Mouse (Mus musculus) kidney, adult 2 months (tissue): ENCODE results near the gene Tmem104. TPM values are rescaled to one million over a fixed set of nuclear protein-coding genes. Genes with fewer than 3 reads are reported as not detected.

Experiments
- DNase-seq: peaks from one replicate; pipeline ENCODE4 v3.0.0; 2021
- H3K27ac ChIP-seq: fragments of 200-500 bp; 2 replicates; pipeline ENCODE4 v1.5.1; 2012; ENCODE audit warnings: low read depth, low read length, control low read depth, inconsistent platforms; ENCODE audit not compliant: insufficient read depth
- H3K27me3 ChIP-seq: fragments of 200-500 bp; replicated peaks from 2 replicates; pipeline ENCODE4 v1.6.1; 2012; ENCODE audit warnings: mild to moderate bottlenecking, moderate library complexity, low read length, inconsistent platforms; ENCODE audit not compliant: control insufficient read depth, insufficient read depth
- H3K36me3 ChIP-seq: fragments of 200-500 bp; 2 replicates; pipeline ENCODE4 v1.6.1; 2012; ENCODE audit warnings: mild to moderate bottlenecking, moderate library complexity, low read length, inconsistent platforms; ENCODE audit not compliant: control insufficient read depth, insufficient read depth
- H3K4me1 ChIP-seq: fragments of 200-500 bp; 2 replicates; pipeline ENCODE4 v1.6.1; 2011; ENCODE audit warnings: low read length; ENCODE audit not compliant: control insufficient read depth, insufficient read depth
- H3K4me3 ChIP-seq: fragments of 200-500 bp; 2 replicates; pipeline ENCODE4 v1.5.1; 2011; ENCODE audit warnings: mild to moderate bottlenecking, low read depth, low read length, control low read depth; ENCODE audit not compliant: insufficient read depth
- CTCF ChIP-seq: fragments of 200-500 bp; conservative IDR thresholded peaks from 2 replicates; pipeline ENCODE4 v1.5.1; 2011; ENCODE audit warnings: low read depth, mild to moderate bottlenecking, control low read depth, low read length, moderate library complexity, mixed read lengths; ENCODE audit not compliant: insufficient read depth, insufficient read length
- POLR2A ChIP-seq: fragments of 200-500 bp; IDR thresholded peaks from one replicate; pipeline ENCODE4 v1.6.1; 2011; ENCODE audit warnings: low read depth, low read length, control low read depth
- WGBS: fragments of 180-500 bp; shearing (Covaris S2); methylation state at CpG from one replicate; pipeline ENCODE4 v1.1.7; 2018; 5-methylcytosine and 5-hydroxymethylcytosine counted together
- polyA plus RNA-seq: library from polyadenylated mRNA; depleted of rRNA; stranded (reverse); fragments of >200 nt; gene quantifications from 2 replicates; pipeline ENCODE4 v1.2.3, GENCODE M21; 2012

Tmem104 gene
- polyA plus RNA-seq, 1 experiment, result 14.8 TPM

GRCm38 (mm10) chr11:115178766-115179165, 8.5 kb upstream of the Tmem104 start:
- 50% methylated on average over 2 of the region's 2 CpGs for WGBS
- no peaks in the 10 kb centered on the region; the same call in 1 of the 2 replicates for H3K36me3 ChIP-seq
- H3K27ac ChIP-seq, result peak overlapping the region; percentile 63
- DNase-seq, result peak; percentile 88
- H3K4me1 ChIP-seq, result peaks cover 43% of the 10 kb centered on the region
- no peaks in the 10 kb centered on the region for H3K27me3 ChIP-seq
- H3K4me3 ChIP-seq, result no peak overlapping the region
- TF ChIP-seq CTCF (no peak), POLR2A (no peak)

GRCm38 (mm10) chr11:115179191-115179590, 8.1 kb upstream of the Tmem104 start:
- no peaks in the 10 kb centered on the region; the same call in 1 of the 2 replicates for H3K36me3 ChIP-seq
- no peak overlapping the region for H3K4me3 ChIP-seq
- 51% methylated on average over 6 of the region's 6 CpGs for WGBS
- no peaks in the 10 kb centered on the region for H3K27me3 ChIP-seq
- TF ChIP-seq CTCF (no peak), POLR2A (no peak)
- H3K27ac ChIP-seq, result peak overlapping the region; percentile 63
- DNase-seq, result no peak
- H3K4me1 ChIP-seq, result peaks cover 42% of the 10 kb centered on the region

GRCm38 (mm10) chr11:115179881-115180280, 7.4 kb upstream of the Tmem104 start:
- H3K27ac ChIP-seq, result peak overlapping the region; percentile 63; the same call in 1 of the 2 replicates
- H3K4me3 ChIP-seq, result no peak overlapping the region
- H3K36me3 ChIP-seq, result no peaks in the 10 kb centered on the region; the same call in 1 of the 2 replicates
- H3K27me3 ChIP-seq, result no peaks in the 10 kb centered on the region
- WGBS, result 28% methylated on average over 6 of the region's 6 CpGs
- DNase-seq, result peak; percentile 91
- TF ChIP-seq POLR2A, result no peak
- TF ChIP-seq CTCF, result no peak
- peaks cover 35% of the 10 kb centered on the region for H3K4me1 ChIP-seq

- no peaks in the 10 kb centered on the region for H3K27me3 ChIP-seq
- 20% methylated on average over 12 of the region's 12 CpGs for WGBS
- H3K36me3 ChIP-seq, result no peaks in the 10 kb centered on the region; the same call in 1 of the 2 replicates
- no peak overlapping the region for H3K4me3 ChIP-seq
- TF ChIP-seq POLR2A (no peak), CTCF (peak; percentile 94)
- peak; percentile 84 for DNase-seq
- no peak overlapping the region; the same call in 1 of the 2 replicates for H3K27ac ChIP-seq
- peaks cover 23% of the 10 kb centered on the region for H3K4me1 ChIP-seq
These were observed 5.2 kb upstream of the Tmem104 start for GRCm38 (mm10) chr11:115181913-115182638.

- Histone ChIP-seq H3K4me3 (no peak overlapping the region), H3K27ac (no peak overlapping the region), H3K4me1 (peaks cover 13% of the 10 kb centered on the region), H3K27me3 (no peaks in the 10 kb centered on the region), H3K36me3 (no peaks in the 10 kb centered on the region; the same call in 1 of the 2 replicates)
- no peak for DNase-seq
- no peak for TF ChIP-seq CTCF
- TF ChIP-seq POLR2A, result no peak
- WGBS, result 39% methylated on average over 4 of the region's 4 CpGs
These were observed 2.3 kb upstream of the Tmem104 start for GRCm38 (mm10) chr11:115184973-115185372.

GRCm38 (mm10) chr11:115187693-115188092, 406 bp downstream of the Tmem104 start, which contains the start of gene Nat9:
Gene Nat9 (minus strand): TSS chr11:115187859.
- peaks cover 6% of the 10 kb centered on the region for H3K4me1 ChIP-seq
- 5% methylated on average over 12 of the region's 12 CpGs for WGBS
- DNase-seq, result no peak

GRCm38 (mm10) chr11:115188539-115189231, 1.4 kb downstream of the Tmem104 start:
- DNase-seq, result no peak
- no peaks in the 10 kb centered on the region for H3K36me3 ChIP-seq
- no peak overlapping the region for H3K27ac ChIP-seq
- H3K4me3 ChIP-seq, result no peak overlapping the region
- no peaks in the 10 kb centered on the region for H3K27me3 ChIP-seq
- WGBS, result 84% methylated on average over 13 of the region's 13 CpGs
- TF ChIP-seq POLR2A, result no peak
- no peak for TF ChIP-seq CTCF
- H3K4me1 ChIP-seq, result peaks cover 4% of the 10 kb centered on the region; the same call in 1 of the 2 replicates

More at GRCm38 (mm10) chr11:115187693-115188092, 406 bp downstream of the Tmem104 start, which contains the start of gene Nat9:
- Histone ChIP-seq H3K27ac (peak within 1 kb of the TSS; percentile 81), H3K27me3 (no peaks in the 10 kb centered on the region), H3K36me3 (no peaks in the 10 kb centered on the region), H3K4me3 (peak within 1 kb of the TSS; percentile 86)
- no peak for TF ChIP-seq CTCF
- TF ChIP-seq POLR2A, result no peak
